Mouse (Mus musculus) E14TG2a.4 (cell line): ENCODE measurements around the gene Zbtb20.

Experiments used
- CTCF ChIP-seq: conservative IDR thresholded peaks from 2 replicates; pipeline ENCODE4 v1.5.1; 2014; ENCODE audit warnings: low read length
- POU5F1 ChIP-seq: IDR thresholded peaks from 2 replicates; pipeline ENCODE4 v1.6.1; 2014; ENCODE audit warnings: low read length, borderline replicate concordance

- TF ChIP-seq CTCF (no peak), POU5F1 (no peak)
Observed at GRCm38 (mm10) chr16:43578351-43578750, 702.7 kb downstream of the Zbtb20 start.
